Mouse (Mus musculus) kidney, embryonic 16.5 days (tissue): Measurements from ENCODE around the gene Praf2. TPM values are rescaled to one million over a fixed set of nuclear protein-coding genes. Genes with fewer than 3 reads are reported as not detected.

ENCODE experiments used
- ATAC-seq: fragments of 200-750 bp; cut with Nextera tagmentation; 2 replicates; pipeline ENCODE4 v1.8.0; 2017; ENCODE audit warnings: moderate TSS enrichment; ENCODE audit not compliant: low FRiP score, low TSS enrichment
- H3K27ac ChIP-seq: fragments of 300-500 bp; sonication (generic); 2 replicates; pipeline ENCODE4 v1.5.1; 2014; ENCODE audit warnings: low read length
- H3K27me3 ChIP-seq: fragments of 300-500 bp; sonication (generic); 2 replicates; pipeline ENCODE4 v1.6.1; 2014; ENCODE audit warnings: low read length, control low read depth, mixed read lengths; ENCODE audit not compliant: insufficient read depth
- H3K36me3 ChIP-seq: fragments of 300-500 bp; sonication (generic); 2 replicates; pipeline ENCODE4 v1.6.1; 2014; ENCODE audit warnings: low read length, control low read depth, mixed read lengths; ENCODE audit not compliant: insufficient read depth
- H3K4me1 ChIP-seq: fragments of 300-500 bp; sonication (generic); 2 replicates; pipeline ENCODE4 v1.6.1; 2014; ENCODE audit warnings: low read length, control low read depth, mixed read lengths; ENCODE audit not compliant: insufficient read depth
- H3K4me2 ChIP-seq: fragments of 300-500 bp; sonication (generic); replicated peaks from 2 replicates; pipeline ENCODE4 v1.6.1; 2014; ENCODE audit warnings: low read depth, low read length
- H3K4me3 ChIP-seq: fragments of 300-500 bp; sonication (generic); 2 replicates; pipeline ENCODE4 v1.5.1; 2014; ENCODE audit warnings: mild to moderate bottlenecking, low read length
- H3K9ac ChIP-seq: fragments of 300-500 bp; sonication (generic); replicated peaks from 2 replicates; pipeline ENCODE4 v1.6.1; 2014; ENCODE audit warnings: low read length
- H3K9me3 ChIP-seq: fragments of 300-500 bp; sonication (generic); 2 replicates; pipeline ENCODE4 v1.6.1; 2016; ENCODE audit warnings: low read length, control low read depth
- WGBS: fragments of 180-500 bp; shearing (Covaris S2); extraction: QIAGEN DNeasy Blood & Tissue Kit; methylation state at CpG from one replicate; pipeline ENCODE4 v1.1.7; 2014; 5-methylcytosine and 5-hydroxymethylcytosine counted together
- polyA plus RNA-seq: library from polyadenylated mRNA; unstranded; fragments of >200 nt; fragmentation: Nextera tagmentation; extraction: Ambion mirVana; gene quantifications from 2 replicates; pipeline ENCODE4 v1.2.1, GENCODE M21; 2015

Gene Praf2
- polyA plus RNA-seq, 1 experiment from 2014 or later, result 69.3 TPM

- Histone ChIP-seq H3K4me2 (no peak overlapping the region), H3K9me3 (no peaks in the 10 kb centered on the region), H3K27me3 (no peaks in the 10 kb centered on the region), H3K27ac (no peak overlapping the region), H3K4me1 (peaks cover 6% of the 10 kb centered on the region; the same call in 1 of the 2 replicates), H3K9ac (no peak overlapping the region), H3K36me3 (peaks cover 20% of the 10 kb centered on the region; the same call in 1 of the 2 replicates), H3K4me3 (no peak overlapping the region)
- 90% methylated on average over 13 of the region's 13 CpGs for WGBS
- ATAC-seq, result no peak
These were observed 1.1 kb upstream of the Praf2 start for GRCm38 (mm10) chrX:7727176-7727575.

- Histone ChIP-seq H3K36me3 (peaks cover 18% of the 10 kb centered on the region; the same call in 1 of the 2 replicates), H3K9ac (peak overlapping the region; percentile 52), H3K4me3 (peak overlapping the region; percentile 53), H3K27ac (no peak overlapping the region), H3K27me3 (no peaks in the 10 kb centered on the region), H3K4me2 (peak overlapping the region; percentile 58), H3K4me1 (no peaks in the 10 kb centered on the region), H3K9me3 (no peaks in the 10 kb centered on the region)
- no peak for ATAC-seq
- WGBS, result 33% methylated on average over 4 of the region's 4 CpGs
These were observed 655 bp downstream of the Praf2 start for GRCm38 (mm10) chrX:7728922-7729265.

GRCm38 (mm10) chrX:7733571-7734156, 5.4 kb downstream of the Praf2 start:
- WGBS, result 34% methylated on average over 21 of the region's 26 CpGs
- H3K4me2 ChIP-seq, result no peak overlapping the region
- no peaks in the 10 kb centered on the region for H3K36me3 ChIP-seq
- no peaks in the 10 kb centered on the region for H3K9me3 ChIP-seq
- H3K4me1 ChIP-seq, result no peaks in the 10 kb centered on the region
- peak; percentile 16; the same call in 1 of the 2 replicates for ATAC-seq
- no peak overlapping the region for H3K4me3 ChIP-seq
- H3K27me3 ChIP-seq, result no peaks in the 10 kb centered on the region
- no peak overlapping the region for H3K27ac ChIP-seq
- H3K9ac ChIP-seq, result no peak overlapping the region

GRCm38 (mm10) chrX:7739336-7740081, 11.3 kb downstream of the Praf2 start:
- Histone ChIP-seq H3K9me3 (no peaks in the 10 kb centered on the region), H3K36me3 (no peaks in the 10 kb centered on the region), H3K4me2 (peak overlapping the region; percentile 27), H3K27ac (peak overlapping the region; percentile 75; the same call in 1 of the 2 replicates), H3K9ac (0 out of 2 replicates have a peak overlapping the region, but pooled peaks have one; percentile 0), H3K4me1 (no peaks in the 10 kb centered on the region), H3K27me3 (no peaks in the 10 kb centered on the region), H3K4me3 (peak overlapping the region; percentile 3; the same call in 1 of the 2 replicates)
- 64% methylated on average over 14 of the region's 14 CpGs for WGBS
- peak; percentile 73; the same call in 1 of the 2 replicates for ATAC-seq

GRCm38 (mm10) chrX:7740082-7740819, 12.0 kb downstream of the Praf2 start:
- H3K4me2 ChIP-seq, result peak overlapping the region; percentile 27
- H3K27ac ChIP-seq, result peak overlapping the region; percentile 75
- ATAC-seq, result peak; percentile 50
- no peaks in the 10 kb centered on the region for H3K4me1 ChIP-seq
- 41% methylated on average over 10 of the region's 10 CpGs for WGBS
- H3K9ac ChIP-seq, result no peak overlapping the region
- H3K4me3 ChIP-seq, result peak overlapping the region; percentile 28
- H3K27me3 ChIP-seq, result no peaks in the 10 kb centered on the region
- no peaks in the 10 kb centered on the region for H3K9me3 ChIP-seq
- no peaks in the 10 kb centered on the region for H3K36me3 ChIP-seq

GRCm38 (mm10) chrX:7741103-7741502, 12.9 kb downstream of the Praf2 start:
- no peaks in the 10 kb centered on the region for H3K4me1 ChIP-seq
- peak overlapping the region; percentile 75 for H3K27ac ChIP-seq
- H3K9ac ChIP-seq, result no peak overlapping the region
- 71% methylated on average over 5 of the region's 5 CpGs for WGBS
- H3K27me3 ChIP-seq, result no peaks in the 10 kb centered on the region
- H3K4me3 ChIP-seq, result peak overlapping the region; percentile 28
- peak; percentile 52; the same call in 1 of the 2 replicates for ATAC-seq
- H3K4me2 ChIP-seq, result peak overlapping the region; percentile 26; the same call in 1 of the 2 replicates
- H3K9me3 ChIP-seq, result no peaks in the 10 kb centered on the region
- H3K36me3 ChIP-seq, result no peaks in the 10 kb centered on the region

- Histone ChIP-seq H3K27me3 (no peaks in the 10 kb centered on the region), H3K4me3 (no peak overlapping the region), H3K36me3 (no peaks in the 10 kb centered on the region), H3K27ac (no peak overlapping the region), H3K9ac (no peak overlapping the region), H3K4me2 (no peak overlapping the region), H3K4me1 (no peaks in the 10 kb centered on the region), H3K9me3 (no peaks in the 10 kb centered on the region)
- ATAC-seq, result no peak
- 54% methylated on average over 5 of the region's 5 CpGs for WGBS
These were observed 15.2 kb downstream of the Praf2 start for GRCm38 (mm10) chrX:7743470-7743869.

- ATAC-seq, result no peak
- Histone ChIP-seq H3K4me2 (no peak overlapping the region), H3K4me3 (no peak overlapping the region), H3K9ac (no peak overlapping the region), H3K27me3 (no peaks in the 10 kb centered on the region), H3K36me3 (no peaks in the 10 kb centered on the region), H3K9me3 (no peaks in the 10 kb centered on the region), H3K27ac (no peak overlapping the region), H3K4me1 (no peaks in the 10 kb centered on the region)
- 59% methylated on average over 1 of the region's 1 CpGs for WGBS
These were observed 16.7 kb downstream of the Praf2 start for GRCm38 (mm10) chrX:7744940-7745339.

- Histone ChIP-seq H3K27ac (no peak overlapping the region), H3K4me2 (no peak overlapping the region), H3K27me3 (no peaks in the 10 kb centered on the region), H3K4me1 (no peaks in the 10 kb centered on the region), H3K4me3 (no peak overlapping the region), H3K9ac (no peak overlapping the region), H3K36me3 (no peaks in the 10 kb centered on the region), H3K9me3 (no peaks in the 10 kb centered on the region)
- ATAC-seq, result no peak
- WGBS, result 90% methylated on average over 8 of the region's 8 CpGs
These were observed 17.2 kb downstream of the Praf2 start for GRCm38 (mm10) chrX:7745429-7745828.
